15 mouse cellular contexts compared by ENCODE assay signal in the genomic region with DNA sequence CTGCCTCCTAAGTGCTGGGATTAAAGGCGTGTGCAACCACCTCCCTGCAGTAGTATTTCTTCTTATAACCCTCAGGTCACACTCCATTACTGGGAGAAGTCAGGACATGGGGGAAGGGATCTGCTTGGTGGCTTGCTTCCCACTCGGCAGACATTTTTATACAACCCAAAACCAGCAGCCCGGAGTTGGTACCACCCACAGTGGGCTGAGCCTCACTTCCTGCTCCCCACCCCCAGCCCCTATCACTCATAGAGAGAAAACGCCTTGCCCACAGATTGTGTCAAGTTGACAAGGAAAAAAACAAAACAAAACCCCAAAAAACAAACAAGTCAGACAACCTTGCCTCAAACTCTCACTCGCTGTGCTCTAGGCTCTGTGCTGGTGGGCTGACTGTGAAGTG. TPM values are rescaled to one million over a fixed set of nuclear protein-coding genes. Genes with fewer than 3 reads are reported as not detected.
A peak's percentile ranks its signal among the peaks of the same experiment; 100 is the strongest.
DNase-seq lines count a peak whose midpoint lies in the region; ATAC-seq and TF ChIP-seq lines count a peak whose summit lies in the region.
"Had no signal": no experiment of that assay in that cellular context is flagged by ENCODE, and none has a peak within 500 bp of the region (broad histone marks: within the 10 kb centered on the region; RNA-seq: fewer than 3 reads in every experiment).

No protein-coding gene starts in this region.

- H3K4me2 ChIP-seq in lung, embryonic 16.5 days (ENCODE audit: low read depth, low read length), result no peak overlapping the region
- H3K4me2 ChIP-seq in hindbrain, embryonic 12.5 days (replicated peaks), result no peak overlapping the region
- H3K4me2 ChIP-seq: neural tube, embryonic 13.5 days had no signal

- H3K27ac ChIP-seq in lung, embryonic 16.5 days (ENCODE audit: low read length), result no peak overlapping the region
- H3K27ac ChIP-seq in bone marrow macrophage, adult 2 months (ENCODE audit: insufficient read depth, low read depth, low read length), result peak overlapping the region; percentile 72
- H3K27ac ChIP-seq in hindbrain, embryonic 12.5 days, result no peak overlapping the region
- H3K27ac ChIP-seq: limb, embryonic 10.5 days; midbrain, embryonic 10.5 days; neural tube, embryonic 13.5 days had no signal

- peaks cover 14% of the 10 kb centered on the region for H3K4me1 ChIP-seq in lung, embryonic 16.5 days (replicated peaks; ENCODE audit: control insufficient read depth, insufficient read depth, low read length)
- peaks cover 83% of the 10 kb centered on the region for H3K4me1 ChIP-seq in bone marrow macrophage, adult 2 months (ENCODE audit: control insufficient read depth, insufficient read depth, low read length)
- peaks cover 90% of the 10 kb centered on the region for H3K4me1 ChIP-seq in megakaryocyte, embryonic 14.5 days
- peaks cover 4% of the 10 kb centered on the region for H3K4me1 ChIP-seq in hindbrain, embryonic 12.5 days
- H3K4me1 ChIP-seq: limb, embryonic 10.5 days had no signal

- H3K27me3 ChIP-seq in lung, embryonic 16.5 days (ENCODE audit: control insufficient read depth, insufficient read depth, low read depth, low read length), result no peaks in the 10 kb centered on the region
- no peaks in the 10 kb centered on the region for H3K27me3 ChIP-seq in megakaryocyte, embryonic 14.5 days (replicated peaks)
- no peaks in the 10 kb centered on the region for H3K27me3 ChIP-seq in hindbrain, embryonic 12.5 days
- H3K27me3 ChIP-seq: neural tube, embryonic 13.5 days had no signal

- H3K36me3 ChIP-seq in lung, embryonic 16.5 days (ENCODE audit: control insufficient read depth, insufficient read depth, low read length), result peaks cover 29% of the 10 kb centered on the region
- H3K36me3 ChIP-seq in megakaryocyte, embryonic 14.5 days (replicated peaks; ENCODE audit: low read length), result peaks cover 95% of the 10 kb centered on the region
- H3K36me3 ChIP-seq in hindbrain, embryonic 12.5 days, result peaks cover 81% of the 10 kb centered on the region

- no peak overlapping the region for H3K9ac ChIP-seq in lung, embryonic 16.5 days (ENCODE audit: low read length)
- no peak overlapping the region for H3K9ac ChIP-seq in hindbrain, embryonic 12.5 days
- H3K9ac ChIP-seq: forebrain, postnatal 0 days; neural tube, embryonic 13.5 days had no signal

- no peak for TF ChIP-seq POLR2A in bone marrow macrophage, adult 2 months (IDR thresholded peaks at IDR 0.05; ENCODE audit: borderline replicate concordance, low read depth, low read length)

- H3K9me3 ChIP-seq in lung, embryonic 16.5 days (ENCODE audit: control insufficient read depth, low read length), result no peaks in the 10 kb centered on the region
- no peaks in the 10 kb centered on the region for H3K9me3 ChIP-seq in megakaryocyte, embryonic 14.5 days
- H3K9me3 ChIP-seq in hindbrain, embryonic 12.5 days (replicated peaks), result no peaks in the 10 kb centered on the region
- H3K9me3 ChIP-seq: limb, embryonic 10.5 days; midbrain, embryonic 10.5 days; neural tube, embryonic 13.5 days had no signal

- TF ChIP-seq CTCF in bone marrow macrophage, adult 2 months (IDR thresholded peaks at IDR 0.05; ENCODE audit: low read depth, low read length), result no peak

- peak; percentile 30 for DNase-seq in cerebellum, adult 9-11 months
- no peak for DNase-seq in cerebellum, adult 18-20 months
- DNase-seq in lung, postnatal 14 days, result no peak
- DNase-seq in urinary bladder, postnatal 4 days (ENCODE audit: low spot score in 2 of 2), result no peak
- DNase-seq: cerebellum, postnatal 10 days; forebrain, postnatal 0 days; right cerebral cortex, adult 18-20 months had no signal

- peak; percentile 34; the same call in 1 of the 2 replicates for ATAC-seq in lung, embryonic 16.5 days (ENCODE audit: low read depth)
- no peak for ATAC-seq in hindbrain, embryonic 12.5 days (ENCODE audit: low FRiP score)
- ATAC-seq: forebrain, postnatal 0 days; intestine, embryonic 16.5 days had no signal

- no peak overlapping the region for H3K4me3 ChIP-seq in lung, embryonic 16.5 days (ENCODE audit: low read length)
- H3K4me3 ChIP-seq in bone marrow macrophage, adult 2 months (ENCODE audit: insufficient read depth, low read length), result no peak overlapping the region
- peak overlapping the region; percentile 47 for H3K4me3 ChIP-seq in megakaryocyte, embryonic 14.5 days (replicated peaks)
- H3K4me3 ChIP-seq in hindbrain, embryonic 12.5 days, result no peak overlapping the region
- H3K4me3 ChIP-seq: limb, embryonic 10.5 days; midbrain, embryonic 10.5 days; neural tube, embryonic 13.5 days had no signal

- 61% methylated on average over 5 of the region's 5 CpGs for WGBS in lung, embryonic 16.5 days
- 89% methylated on average over 5 of the region's 5 CpGs for WGBS in hindbrain, embryonic 12.5 days

RNA-seq across cellular contexts. Expression of a gene that starts 21.2 kb away (rescaled TPM):
- 150 and 155 TPM in 2 replicates for polyA plus RNA-seq in lung, embryonic 16.5 days (2015; fragmentation: Nextera tagmentation; extraction: Ambion mirVana)
- polyA plus RNA-seq in bone marrow macrophage, adult 2 months (2012; ENCODE audit: insufficient read depth, insufficient read length, missing spikeins), result 151 and 157 TPM in 2 replicates
- polyA plus RNA-seq in megakaryocyte, embryonic 14.5 days (2012; ENCODE audit: insufficient read depth, low replicate concordance), result 121 and 148 TPM in 2 replicates
- 469 and 505 TPM in 2 replicates for polyA plus RNA-seq in hindbrain, embryonic 12.5 days (2016; fragmentation: Nextera tagmentation; extraction: Ambion mirVana)

RNA-seq across cellular contexts. Expression of a gene that starts 25.5 kb away (rescaled TPM):
- polyA plus RNA-seq in lung, embryonic 16.5 days (2015; fragmentation: Nextera tagmentation; extraction: Ambion mirVana), result 126 and 127 TPM in 2 replicates
- 0.80 and 1.8 TPM in 2 replicates for polyA plus RNA-seq in bone marrow macrophage, adult 2 months (2012; ENCODE audit: insufficient read depth, insufficient read length, missing spikeins)
- 0.79 TPM in 1 of 2 replicates, not detected in the other for polyA plus RNA-seq in megakaryocyte, embryonic 14.5 days (2012; ENCODE audit: insufficient read depth, low replicate concordance)
- 23.9 and 34.1 TPM in 2 replicates for polyA plus RNA-seq in hindbrain, embryonic 12.5 days (2016; fragmentation: Nextera tagmentation; extraction: Ambion mirVana)
